Mouse (Mus musculus): ENCODE data around the gene Dkkl1. TPM values are rescaled to one million over a fixed set of nuclear protein-coding genes. Genes with fewer than 3 reads are reported as not detected.

Gene Dkkl1
- polyA plus RNA-seq, 1 experiment from 2014 or later: 1.3 TPM

DNA sequence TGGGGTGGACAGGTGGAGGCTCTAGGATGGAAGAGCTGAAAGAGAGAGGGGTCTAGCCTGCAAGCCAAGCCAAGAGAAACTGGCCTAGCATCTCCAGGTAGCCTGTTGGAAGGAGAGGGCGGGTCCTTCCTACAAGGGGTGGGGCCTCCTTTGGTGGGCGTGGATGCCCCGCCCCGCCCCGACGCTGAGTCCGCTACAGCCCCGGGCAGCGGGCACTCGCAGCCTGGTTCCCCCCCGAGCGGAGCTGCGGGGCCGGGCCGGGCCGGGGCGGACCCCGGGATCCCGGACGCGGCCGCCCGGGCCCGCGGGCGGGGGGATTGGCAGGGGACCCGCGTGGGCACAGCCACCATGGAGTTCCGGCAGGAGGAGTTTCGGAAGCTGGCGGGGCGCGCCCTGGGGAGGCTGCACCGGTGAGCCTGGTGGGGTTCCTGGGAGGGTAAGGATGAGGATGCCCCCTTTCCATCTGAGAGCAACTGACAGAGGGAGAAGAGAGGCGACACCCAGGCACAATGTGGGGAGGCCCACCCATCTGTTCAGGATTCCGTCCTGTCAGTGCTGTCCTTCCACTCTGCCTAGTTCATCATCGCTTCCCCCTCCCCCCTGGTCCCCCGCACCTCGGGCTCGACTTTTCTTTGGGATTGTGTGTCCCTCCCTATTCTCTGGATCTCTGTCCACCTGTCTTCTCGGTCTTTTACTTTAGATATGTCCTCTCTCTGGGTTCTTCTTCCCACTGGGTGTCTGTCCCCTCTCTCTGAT, 48.0 kb downstream of the Dkkl1 start, which contains the start of gene Slc17a7:
Slc17a7 (plus strand) TSS at position 215 of the 756 bp plus-strand sequence.
- ATAC-seq (replicated peaks; ENCODE audit: low FRiP score, low read depth): no peak

DNA sequence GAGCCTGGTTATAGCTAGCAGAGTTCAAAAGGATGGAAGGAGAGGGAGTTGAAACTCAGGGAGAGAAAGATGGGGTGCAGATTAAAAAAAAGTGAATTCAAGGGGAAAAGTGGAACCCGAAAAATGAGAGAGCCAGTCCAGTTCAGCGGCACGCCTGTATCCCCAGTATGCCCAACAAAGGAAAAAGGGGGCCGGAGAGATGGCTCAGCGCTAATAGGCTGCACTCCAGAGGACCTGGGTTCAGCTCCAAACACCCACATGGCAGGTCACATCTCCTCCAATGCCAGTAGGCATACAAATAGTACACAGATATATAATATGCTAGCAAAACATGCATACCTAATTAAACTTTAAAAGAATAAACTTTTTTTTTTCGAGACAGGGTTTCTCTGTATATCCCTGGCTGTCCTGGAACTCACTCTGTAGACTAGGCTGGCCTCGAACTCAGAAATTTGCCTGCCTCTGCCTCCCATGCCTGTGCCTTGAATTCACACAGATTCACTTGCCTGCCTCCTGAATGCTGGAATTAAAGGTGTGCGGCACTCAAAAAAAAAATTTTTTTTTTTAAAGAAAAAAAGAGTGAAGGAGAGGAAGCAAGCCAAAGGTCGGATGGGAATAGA, 48.8 kb downstream of the Dkkl1 start:
- Histone ChIP-seq H3K4me3 (replicated peaks; ENCODE audit: low read depth, low read length) (no peak overlapping the region), H3K36me3 (ENCODE audit: insufficient read depth, low read length) (0 out of 2 replicates have a peak, but pooled peaks cover 13% of the 10 kb centered on the region), H3K9me3 (replicated peaks; ENCODE audit: low read length) (no peaks in the 10 kb centered on the region), H3K27me3 (ENCODE audit: insufficient read depth, low read length) (peaks cover 39% of the 10 kb centered on the region), H3K9ac (ENCODE audit: low read depth, low read length) (no peak overlapping the region), H3K27ac (no peak overlapping the region), H3K4me2 (ENCODE audit: low read length) (peak overlapping the region; percentile 81; the same call in 1 of the 2 replicates), H3K4me1 (replicated peaks; ENCODE audit: insufficient read depth, low read length) (peaks cover 5% of the 10 kb centered on the region; the same call in 1 of the 2 replicates)
- no peak for ATAC-seq (replicated peaks; ENCODE audit: low FRiP score, low read depth)
- DNase-seq (ENCODE audit: low spot score): no peak
- 72% methylated on average over 9 of the region's 9 CpGs for WGBS
- no peak for TF ChIP-seq CTCF (IDR thresholded peaks at IDR 0.05; ENCODE audit: low read depth)

More for the DNA sequence above, 48.0 kb downstream of the Dkkl1 start, which contains the start of gene Slc17a7:
- Histone ChIP-seq H3K9me3 (replicated peaks; ENCODE audit: low read length) (no peaks in the 10 kb centered on the region), H3K36me3 (ENCODE audit: insufficient read depth, low read length) (0 out of 2 replicates have a peak, but pooled peaks cover 7% of the 10 kb centered on the region), H3K27ac (no peak within 1 kb of the TSS), H3K4me3 (replicated peaks; ENCODE audit: low read depth, low read length) (peak within 1 kb of the TSS; percentile 38), H3K4me2 (ENCODE audit: low read length) (peak within 1 kb of the TSS; percentile 81), H3K4me1 (replicated peaks; ENCODE audit: insufficient read depth, low read length) (peaks cover 5% of the 10 kb centered on the region; the same call in 1 of the 2 replicates), H3K27me3 (ENCODE audit: insufficient read depth, low read length) (peaks cover 45% of the 10 kb centered on the region), H3K9ac (ENCODE audit: low read depth, low read length) (peak within 1 kb of the TSS; percentile 59)
- no peak for TF ChIP-seq CTCF (IDR thresholded peaks at IDR 0.05; ENCODE audit: low read depth)
- peak; percentile 46 for DNase-seq (ENCODE audit: low spot score)
- under 1% methylated on average over 38 of the region's 41 CpGs for WGBS

DNA sequence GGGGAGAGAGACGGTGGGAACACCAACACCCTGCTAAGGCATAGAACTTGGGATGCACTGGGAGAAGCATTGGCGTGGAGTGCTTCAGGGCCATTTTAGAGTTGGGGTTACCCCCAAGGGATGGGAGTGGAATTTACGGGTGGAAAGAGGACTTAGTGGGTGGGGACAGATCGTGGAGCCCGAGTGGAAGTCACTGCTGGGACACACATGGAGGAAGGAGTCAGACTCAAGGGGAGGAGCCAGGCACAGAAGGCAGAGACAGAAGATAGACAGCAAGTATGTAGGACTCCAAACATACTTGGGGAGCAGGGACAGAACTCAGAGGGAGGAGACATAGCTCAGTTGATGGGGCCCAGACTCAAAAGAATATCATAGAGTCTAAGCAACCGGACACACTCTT, 49.4 kb downstream of the Dkkl1 start:
- Histone ChIP-seq H3K9me3 (replicated peaks; ENCODE audit: low read length) (no peaks in the 10 kb centered on the region), H3K27me3 (ENCODE audit: insufficient read depth, low read length) (peaks cover 34% of the 10 kb centered on the region), H3K36me3 (ENCODE audit: insufficient read depth, low read length) (0 out of 2 replicates have a peak, but pooled peaks cover 13% of the 10 kb centered on the region), H3K9ac (ENCODE audit: low read depth, low read length) (peak overlapping the region; percentile 23; the same call in 1 of the 2 replicates), H3K4me2 (ENCODE audit: low read length) (peak overlapping the region; percentile 73), H3K4me3 (replicated peaks; ENCODE audit: low read depth, low read length) (peak overlapping the region; percentile 29; the same call in 1 of the 2 replicates), H3K4me1 (replicated peaks; ENCODE audit: insufficient read depth, low read length) (peaks cover 5% of the 10 kb centered on the region; the same call in 1 of the 2 replicates), H3K27ac (no peak overlapping the region)
- no peak for DNase-seq (ENCODE audit: low spot score)
- no peak for ATAC-seq (replicated peaks; ENCODE audit: low FRiP score, low read depth)
- 25% methylated on average over 6 of the region's 6 CpGs for WGBS
- no peak; the same call in 1 of the 2 replicates for TF ChIP-seq CTCF (IDR thresholded peaks at IDR 0.05; ENCODE audit: low read depth)

DNA sequence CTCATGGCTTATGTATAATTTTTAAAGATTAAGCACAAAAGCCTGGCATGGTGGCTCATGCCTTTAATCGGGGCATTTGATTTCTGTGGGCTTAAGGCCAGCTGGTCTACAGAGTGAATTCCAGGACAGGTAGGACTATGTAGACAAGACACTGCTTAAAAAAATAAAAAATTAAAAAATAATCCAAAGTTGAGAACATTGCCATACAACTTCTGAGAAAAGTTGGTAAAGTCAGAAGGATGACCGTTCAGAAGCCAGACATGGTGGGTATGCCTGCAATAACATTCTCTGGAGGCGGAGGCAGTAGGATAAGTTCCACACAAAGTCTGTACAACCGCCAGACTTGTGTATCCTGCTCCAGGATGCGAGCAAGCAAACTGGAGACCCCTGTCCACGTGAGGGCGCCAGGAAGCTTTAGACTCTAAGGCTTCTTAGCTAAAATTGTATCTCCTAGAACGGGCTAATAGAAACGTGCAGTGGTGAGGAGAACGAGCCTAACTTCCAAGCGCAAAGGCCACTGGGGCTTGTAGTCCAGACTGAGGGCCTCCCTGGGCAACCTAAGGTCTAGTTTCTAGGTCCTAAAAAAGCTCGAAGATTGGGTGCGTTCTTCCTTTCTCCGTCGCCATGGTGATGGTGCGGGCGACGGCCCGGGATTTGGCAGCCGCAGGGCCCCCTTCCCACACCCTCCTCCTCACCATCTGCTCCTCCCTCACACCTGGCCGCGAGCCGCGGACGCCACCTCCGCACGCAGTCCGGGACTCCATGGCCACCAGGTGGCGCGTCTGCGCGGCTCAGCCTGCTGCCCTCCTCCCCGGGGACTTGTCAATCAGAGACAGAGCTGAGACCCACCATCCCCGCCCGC, 50.1 kb downstream of the Dkkl1 start:
- ATAC-seq (replicated peaks; ENCODE audit: low FRiP score, low read depth) (peak; percentile 75), DNase-seq (ENCODE audit: low spot score) (peak; percentile 98)
- H3K27me3 ChIP-seq (ENCODE audit: insufficient read depth, low read length): peaks cover 28% of the 10 kb centered on the region
- no peak overlapping the region for H3K27ac ChIP-seq
- H3K9ac ChIP-seq (ENCODE audit: low read depth, low read length): peak overlapping the region; percentile 23; the same call in 1 of the 2 replicates
- peaks cover 5% of the 10 kb centered on the region; the same call in 1 of the 2 replicates for H3K4me1 ChIP-seq (replicated peaks; ENCODE audit: insufficient read depth, low read length)
- peak overlapping the region; percentile 29 for H3K4me3 ChIP-seq (replicated peaks; ENCODE audit: low read depth, low read length)
- 4% methylated on average over 35 of the region's 35 CpGs for WGBS
- 0 out of 2 replicates have a peak, but pooled peaks cover 13% of the 10 kb centered on the region for H3K36me3 ChIP-seq (ENCODE audit: insufficient read depth, low read length)
- H3K9me3 ChIP-seq (replicated peaks; ENCODE audit: low read length): no peaks in the 10 kb centered on the region
- TF ChIP-seq CTCF (IDR thresholded peaks at IDR 0.05; ENCODE audit: low read depth): peak; percentile 82
- H3K4me2 ChIP-seq (ENCODE audit: low read length): peak overlapping the region; percentile 73

DNA sequence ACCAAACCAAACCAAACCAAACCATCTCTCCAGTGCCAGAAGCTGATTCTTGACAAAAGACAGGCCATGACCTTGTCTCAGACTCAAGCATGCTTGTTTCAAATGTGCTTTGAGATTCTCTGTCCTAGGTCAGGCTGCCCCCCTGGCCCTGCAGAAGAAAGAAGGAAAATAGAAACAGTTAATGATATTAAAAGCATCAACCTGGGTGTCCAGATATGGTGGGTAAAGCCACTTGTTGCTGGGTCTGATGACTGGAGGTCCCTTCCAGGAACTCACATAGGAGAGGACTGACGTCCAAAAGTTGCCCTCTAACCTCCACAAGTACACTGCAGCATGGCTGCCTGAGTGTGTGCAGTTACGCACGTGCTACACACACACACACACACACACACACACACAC, 51.1 kb downstream of the Dkkl1 start:
- no peak for ATAC-seq (replicated peaks; ENCODE audit: low FRiP score, low read depth)
- WGBS: 90% methylated on average over 3 of the region's 3 CpGs
- no peak for TF ChIP-seq CTCF (IDR thresholded peaks at IDR 0.05; ENCODE audit: low read depth)

More for the DNA sequence above, 51.1 kb downstream of the Dkkl1 start:
- Histone ChIP-seq H3K36me3 (ENCODE audit: insufficient read depth, low read length) (peaks cover 13% of the 10 kb centered on the region; the same call in 1 of the 2 replicates), H3K27me3 (ENCODE audit: insufficient read depth, low read length) (peaks cover 20% of the 10 kb centered on the region), H3K4me1 (replicated peaks; ENCODE audit: insufficient read depth, low read length) (peaks cover 5% of the 10 kb centered on the region; the same call in 1 of the 2 replicates), H3K9ac (ENCODE audit: low read depth, low read length) (no peak overlapping the region), H3K9me3 (replicated peaks; ENCODE audit: low read length) (no peaks in the 10 kb centered on the region), H3K4me3 (replicated peaks; ENCODE audit: low read depth, low read length) (no peak overlapping the region), H3K4me2 (ENCODE audit: low read length) (no peak overlapping the region), H3K27ac (no peak overlapping the region)
- DNase-seq (ENCODE audit: low spot score): no peak
